Mouse (Mus musculus): ENCODE measurements around the gene Fktn. TPM values are rescaled to one million over a fixed set of nuclear protein-coding genes. Genes with fewer than 3 reads are reported as not detected.

Fktn gene
- polyA plus RNA-seq, 1 experiment from 2014 or later = 16.5 TPM

DNA sequence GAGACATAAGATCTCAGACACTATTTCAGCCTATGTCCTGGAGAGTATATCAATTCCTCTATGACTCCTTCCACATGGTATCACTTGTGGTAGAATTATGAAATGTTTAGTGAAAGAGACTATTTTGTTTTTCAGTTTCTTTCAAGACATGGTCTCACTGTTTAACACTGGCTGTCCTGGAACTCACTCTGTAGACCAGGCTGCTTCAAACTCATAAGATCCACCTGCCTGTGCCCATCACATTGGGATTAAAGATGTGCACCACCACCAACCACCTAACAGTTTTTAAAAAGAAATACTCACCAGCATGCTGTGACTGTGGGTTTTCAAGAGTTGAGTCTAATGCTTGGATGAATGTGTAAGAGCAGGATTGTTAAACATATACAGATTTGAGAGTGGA is 43.2 kb downstream of the Fktn start:
- DNase-seq (ENCODE audit: low spot score) (no peak), ATAC-seq (replicated peaks; ENCODE audit: low FRiP score, low TSS enrichment, low read depth) (no peak)
- H3K4me3 ChIP-seq (ENCODE audit: low read depth, low read length) = no peak overlapping the region
- no peak overlapping the region for H3K27ac ChIP-seq (ENCODE audit: low read depth)
- H3K4me2 ChIP-seq (ENCODE audit: low read length) = no peak overlapping the region
- H3K4me1 ChIP-seq (replicated peaks; ENCODE audit: control insufficient read depth, insufficient read depth, low read length) = no peaks in the 10 kb centered on the region
- no peak overlapping the region for H3K9ac ChIP-seq (ENCODE audit: low read length)
- H3K27me3 ChIP-seq (replicated peaks; ENCODE audit: control insufficient read depth, insufficient read depth, low read length) = no peaks in the 10 kb centered on the region
- peaks cover 23% of the 10 kb centered on the region for H3K36me3 ChIP-seq (ENCODE audit: control insufficient read depth, insufficient read depth, low read length)
- H3K9me3 ChIP-seq (ENCODE audit: control insufficient read depth, low read length) = no peaks in the 10 kb centered on the region

- H3K36me3 ChIP-seq (ENCODE audit: control insufficient read depth, insufficient read depth, low read length) = peaks cover 32% of the 10 kb centered on the region
- H3K4me2 ChIP-seq (ENCODE audit: low read length) = no peak overlapping the region
- H3K9me3 ChIP-seq (ENCODE audit: control insufficient read depth, low read length) = no peaks in the 10 kb centered on the region
- no peak for DNase-seq (ENCODE audit: low spot score)
- 87% methylated on average over 4 of the region's 4 CpGs for WGBS
- ATAC-seq (replicated peaks; ENCODE audit: low FRiP score, low TSS enrichment, low read depth) = no peak
- no peak overlapping the region for H3K9ac ChIP-seq (ENCODE audit: low read length)
- H3K4me1 ChIP-seq (replicated peaks; ENCODE audit: control insufficient read depth, insufficient read depth, low read length) = no peaks in the 10 kb centered on the region
- H3K4me3 ChIP-seq (ENCODE audit: low read depth, low read length) = no peak overlapping the region
- H3K27me3 ChIP-seq (replicated peaks; ENCODE audit: control insufficient read depth, insufficient read depth, low read length) = no peaks in the 10 kb centered on the region
- no peak overlapping the region for H3K27ac ChIP-seq (ENCODE audit: low read depth)
Observed at GRCm38 (mm10) chr4:53758764-53759163, 45.0 kb downstream of the Fktn start.

- Histone ChIP-seq H3K27ac (ENCODE audit: low read depth) (no peak overlapping the region), H3K27me3 (replicated peaks; ENCODE audit: control insufficient read depth, insufficient read depth, low read length) (no peaks in the 10 kb centered on the region), H3K4me1 (replicated peaks; ENCODE audit: control insufficient read depth, insufficient read depth, low read length) (no peaks in the 10 kb centered on the region), H3K4me3 (ENCODE audit: low read depth, low read length) (no peak overlapping the region), H3K9me3 (ENCODE audit: control insufficient read depth, low read length) (no peaks in the 10 kb centered on the region), H3K9ac (ENCODE audit: low read length) (no peak overlapping the region), H3K4me2 (ENCODE audit: low read length) (no peak overlapping the region), H3K36me3 (ENCODE audit: control insufficient read depth, insufficient read depth, low read length) (peaks cover 40% of the 10 kb centered on the region)
- no peak for DNase-seq (ENCODE audit: low spot score)
- ATAC-seq (replicated peaks; ENCODE audit: low FRiP score, low TSS enrichment, low read depth) = no peak
- WGBS = 99% methylated on average over 3 of the region's 3 CpGs
Observed at GRCm38 (mm10) chr4:53759678-53760077, 45.9 kb downstream of the Fktn start.

DNA sequence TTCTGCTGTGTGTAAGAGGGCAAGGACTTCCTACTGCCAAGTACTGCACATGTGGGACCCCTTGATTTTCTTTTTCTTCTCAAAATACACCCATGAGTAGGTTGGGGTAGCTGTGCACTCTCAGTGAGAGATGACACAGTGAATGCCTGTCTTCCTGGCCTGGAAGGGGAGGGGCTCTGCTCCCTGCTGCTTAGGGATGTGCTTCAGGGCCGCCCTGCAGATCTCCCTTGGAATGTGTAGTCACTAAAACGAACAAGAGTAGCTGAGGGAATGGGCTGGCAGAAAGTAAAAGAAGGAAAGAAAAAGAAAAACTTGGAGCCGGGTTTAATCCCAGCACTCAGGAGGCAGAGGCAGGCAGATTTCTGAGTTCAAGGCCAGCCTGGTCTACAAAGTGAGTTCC is 48.7 kb downstream of the Fktn start:
- Histone ChIP-seq H3K27ac (ENCODE audit: low read depth) (no peak overlapping the region), H3K9ac (ENCODE audit: low read length) (no peak overlapping the region)
- 62% methylated on average over 3 of the region's 3 CpGs for WGBS

GRCm38 (mm10) chr4:53770958-53771735 is 57.3 kb downstream of the Fktn start:
- ATAC-seq (replicated peaks; ENCODE audit: low FRiP score, low TSS enrichment, low read depth) (no peak), DNase-seq (ENCODE audit: low spot score) (no peak)
- Histone ChIP-seq H3K36me3 (ENCODE audit: control insufficient read depth, insufficient read depth, low read length) (peaks cover 4% of the 10 kb centered on the region; the same call in 1 of the 2 replicates), H3K27me3 (replicated peaks; ENCODE audit: control insufficient read depth, insufficient read depth, low read length) (peaks cover 3% of the 10 kb centered on the region), H3K4me1 (replicated peaks; ENCODE audit: control insufficient read depth, insufficient read depth, low read length) (peaks cover 4% of the 10 kb centered on the region; the same call in 1 of the 2 replicates), H3K27ac (ENCODE audit: low read depth) (no peak overlapping the region), H3K4me2 (ENCODE audit: low read length) (no peak overlapping the region), H3K4me3 (ENCODE audit: low read depth, low read length) (no peak overlapping the region), H3K9ac (ENCODE audit: low read length) (no peak overlapping the region), H3K9me3 (ENCODE audit: control insufficient read depth, low read length) (no peaks in the 10 kb centered on the region)
- WGBS = 26% methylated on average over 6 of the region's 6 CpGs

More for the DNA sequence above, 48.7 kb downstream of the Fktn start:
- Histone ChIP-seq H3K4me2 (ENCODE audit: low read length) (no peak overlapping the region), H3K4me1 (replicated peaks; ENCODE audit: control insufficient read depth, insufficient read depth, low read length) (no peaks in the 10 kb centered on the region), H3K4me3 (ENCODE audit: low read depth, low read length) (no peak overlapping the region), H3K9me3 (ENCODE audit: control insufficient read depth, low read length) (no peaks in the 10 kb centered on the region), H3K27me3 (replicated peaks; ENCODE audit: control insufficient read depth, insufficient read depth, low read length) (no peaks in the 10 kb centered on the region), H3K36me3 (ENCODE audit: control insufficient read depth, insufficient read depth, low read length) (peaks cover 38% of the 10 kb centered on the region)
- ATAC-seq (replicated peaks; ENCODE audit: low FRiP score, low TSS enrichment, low read depth) (no peak), DNase-seq (ENCODE audit: low spot score) (no peak)

DNA sequence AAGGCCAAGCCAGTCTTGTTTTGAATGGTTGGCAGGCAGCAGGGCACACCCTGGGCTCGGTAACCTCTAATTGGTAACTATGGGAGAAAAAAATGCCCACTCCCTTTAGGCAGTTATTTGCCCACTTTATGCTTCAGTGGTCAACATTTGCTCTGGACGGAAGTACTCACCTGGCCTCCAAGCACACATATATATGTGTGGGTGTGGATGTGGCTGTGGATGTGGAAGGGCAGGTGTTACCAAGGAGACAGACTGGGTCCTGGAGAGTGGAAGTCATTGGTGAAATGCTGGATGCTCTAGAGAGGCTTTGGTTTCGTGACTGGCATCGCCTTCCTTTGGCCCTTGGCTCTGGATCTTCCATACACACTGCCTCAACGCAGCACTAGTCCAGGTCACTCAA is 58.2 kb downstream of the Fktn start:
- Histone ChIP-seq H3K36me3 (ENCODE audit: control insufficient read depth, insufficient read depth, low read length) (peaks cover 2% of the 10 kb centered on the region; the same call in 1 of the 2 replicates), H3K9ac (ENCODE audit: low read length) (no peak overlapping the region), H3K4me2 (ENCODE audit: low read length) (no peak overlapping the region), H3K27me3 (replicated peaks; ENCODE audit: control insufficient read depth, insufficient read depth, low read length) (peaks cover 11% of the 10 kb centered on the region), H3K4me3 (ENCODE audit: low read depth, low read length) (no peak overlapping the region), H3K9me3 (ENCODE audit: control insufficient read depth, low read length) (no peaks in the 10 kb centered on the region), H3K4me1 (replicated peaks; ENCODE audit: control insufficient read depth, insufficient read depth, low read length) (peaks cover 4% of the 10 kb centered on the region; the same call in 1 of the 2 replicates), H3K27ac (ENCODE audit: low read depth) (no peak overlapping the region)
- 77% methylated on average over 5 of the region's 5 CpGs for WGBS
- DNase-seq (ENCODE audit: low spot score) (no peak), ATAC-seq (replicated peaks; ENCODE audit: low FRiP score, low TSS enrichment, low read depth) (no peak)

GRCm38 (mm10) chr4:53773911-53774310 is 60.1 kb downstream of the Fktn start:
- Histone ChIP-seq H3K4me1 (replicated peaks; ENCODE audit: control insufficient read depth, insufficient read depth, low read length) (peaks cover 4% of the 10 kb centered on the region; the same call in 1 of the 2 replicates), H3K36me3 (ENCODE audit: control insufficient read depth, insufficient read depth, low read length) (no peaks in the 10 kb centered on the region), H3K9me3 (ENCODE audit: control insufficient read depth, low read length) (no peaks in the 10 kb centered on the region), H3K4me2 (ENCODE audit: low read length) (no peak overlapping the region), H3K4me3 (ENCODE audit: low read depth, low read length) (no peak overlapping the region), H3K9ac (ENCODE audit: low read length) (no peak overlapping the region), H3K27ac (ENCODE audit: low read depth) (no peak overlapping the region), H3K27me3 (replicated peaks; ENCODE audit: control insufficient read depth, insufficient read depth, low read length) (peaks cover 14% of the 10 kb centered on the region)
- WGBS = 62% methylated on average over 6 of the region's 6 CpGs
- ATAC-seq (replicated peaks; ENCODE audit: low FRiP score, low TSS enrichment, low read depth) = no peak
- DNase-seq (ENCODE audit: low spot score) = no peak

DNA sequence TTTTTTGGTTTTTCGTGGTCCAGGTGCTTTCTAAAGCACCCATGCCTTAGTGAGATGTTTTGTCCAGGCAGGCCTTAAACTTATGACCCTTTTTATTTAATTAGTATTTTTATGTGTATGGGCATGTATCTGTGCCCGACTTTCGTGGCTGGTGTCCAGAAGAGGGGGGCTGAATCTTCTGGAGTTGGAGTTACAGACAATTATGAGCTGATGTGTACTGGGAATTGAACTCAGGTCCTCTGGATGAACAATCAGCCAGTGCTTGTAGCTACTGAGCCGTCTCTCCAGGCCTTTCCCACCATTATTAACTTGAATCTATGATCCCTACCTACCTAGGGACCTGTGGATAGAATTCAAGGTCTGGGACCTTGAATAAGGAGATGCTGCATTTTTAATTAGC is 67.6 kb downstream of the Fktn start:
- H3K27ac ChIP-seq (ENCODE audit: low read depth) = no peak overlapping the region
- H3K4me3 ChIP-seq (ENCODE audit: low read depth, low read length) = no peak overlapping the region
- H3K9ac ChIP-seq (ENCODE audit: low read length) = no peak overlapping the region
- 0 out of 2 replicates have a peak, but pooled peaks cover 5% of the 10 kb centered on the region for H3K4me1 ChIP-seq (replicated peaks; ENCODE audit: control insufficient read depth, insufficient read depth, low read length)
- H3K9me3 ChIP-seq (ENCODE audit: control insufficient read depth, low read length) = no peaks in the 10 kb centered on the region
- 60% methylated on average over 4 of the region's 4 CpGs for WGBS
- DNase-seq (ENCODE audit: low spot score) (no peak), ATAC-seq (replicated peaks; ENCODE audit: low FRiP score, low TSS enrichment, low read depth) (no peak)
- H3K27me3 ChIP-seq (replicated peaks; ENCODE audit: control insufficient read depth, insufficient read depth, low read length) = peaks cover 19% of the 10 kb centered on the region
- no peaks in the 10 kb centered on the region for H3K36me3 ChIP-seq (ENCODE audit: control insufficient read depth, insufficient read depth, low read length)
- H3K4me2 ChIP-seq (ENCODE audit: low read length) = no peak overlapping the region
